Comparison of ENCODE assay signal across 23 mouse cellular contexts in genomic region chr1:126923981-126924380, GRCm38 (mm10).
DNase-seq lines count a peak whose midpoint lies in the region; ATAC-seq lines count a peak whose summit lies in the region.
"Had no signal": no experiment of that assay in that cellular context is flagged by ENCODE, and none has a peak within 500 bp of the region (broad histone marks: within the 10 kb centered on the region; RNA-seq: fewer than 3 reads in every experiment).

No protein-coding gene starts in this region.

- H3K36me3 ChIP-seq in heart, embryonic 11.5 days (ENCODE audit: control insufficient read depth, insufficient read depth, low read length) = no peaks in the 10 kb centered on the region
- no peaks in the 10 kb centered on the region for H3K36me3 ChIP-seq in midbrain, embryonic 11.5 days (ENCODE audit: control insufficient read depth, insufficient read depth, low read length)
- H3K36me3 ChIP-seq in midbrain, embryonic 13.5 days = no peaks in the 10 kb centered on the region
- H3K36me3 ChIP-seq: embryonic facial prominence, embryonic 10.5 days; embryonic facial prominence, embryonic 13.5 days; forebrain, embryonic 12.5 days; forebrain, embryonic 15.5 days; heart, embryonic 10.5 days; hindbrain, embryonic 13.5 days had no signal

- ATAC-seq in heart, embryonic 11.5 days (replicated peaks; ENCODE audit: insufficient number of reproducible peaks, low FRiP score, low TSS enrichment) = no peak
- no peak for ATAC-seq in midbrain, embryonic 11.5 days (ENCODE audit: low FRiP score)
- ATAC-seq in midbrain, embryonic 13.5 days = no peak
- ATAC-seq: CD4-positive, CD25-positive, alpha-beta regulatory T cell, adult 4 months; forebrain, embryonic 15.5 days; hindbrain, embryonic 16.5 days; inflammation-experienced regulatory T-cells, adult 6 months; intestine, embryonic 16.5 days had no signal

- WGBS in heart, embryonic 11.5 days (ENCODE audit: insufficient replicate concordance) = 82% methylated on average over 4 of the region's 4 CpGs
- WGBS in midbrain, embryonic 11.5 days = 83% methylated on average over 4 of the region's 4 CpGs
- 87% methylated on average over 4 of the region's 4 CpGs for WGBS in midbrain, embryonic 13.5 days

- DNase-seq in cerebellum, postnatal 10 days = peak; percentile 58 to 73
- DNase-seq in cerebellum, adult 11 months = no peak
- peak; percentile 63 for DNase-seq in heart, adult 11 months
- DNase-seq in midbrain, embryonic 11.5 days (ENCODE audit: low spot score, missing footprints) = peak; percentile 37
- DNase-seq: adrenal gland, adult 8-10 months; cerebellum, postnatal 36 days; embryo, embryonic 11 days; gastrocnemius, postnatal 25 days; heart, adult 2 months; kidney, adult 18-20 months had no signal

- H3K27ac ChIP-seq in heart, embryonic 11.5 days (ENCODE audit: low read depth, low read length) = no peak overlapping the region
- H3K27ac ChIP-seq in midbrain, embryonic 11.5 days (ENCODE audit: low read depth, low read length) = no peak overlapping the region
- no peak overlapping the region for H3K27ac ChIP-seq in midbrain, embryonic 13.5 days
- H3K27ac ChIP-seq: embryonic facial prominence, embryonic 10.5 days; embryonic facial prominence, embryonic 13.5 days; forebrain, embryonic 12.5 days; forebrain, embryonic 15.5 days; heart, adult 2 months; heart, embryonic 10.5 days; hindbrain, embryonic 13.5 days had no signal

- no peak overlapping the region for H3K4me2 ChIP-seq in heart, embryonic 11.5 days
- no peak overlapping the region for H3K4me2 ChIP-seq in midbrain, embryonic 11.5 days
- H3K4me2 ChIP-seq in midbrain, embryonic 13.5 days (replicated peaks) = no peak overlapping the region
- H3K4me2 ChIP-seq: embryonic facial prominence, embryonic 13.5 days; forebrain, embryonic 12.5 days; forebrain, embryonic 15.5 days; hindbrain, embryonic 13.5 days had no signal

- no peaks in the 10 kb centered on the region for H3K27me3 ChIP-seq in heart, embryonic 11.5 days (ENCODE audit: control insufficient read depth, insufficient read depth, low read length)
- no peaks in the 10 kb centered on the region for H3K27me3 ChIP-seq in midbrain, embryonic 11.5 days (ENCODE audit: control insufficient read depth, insufficient read depth, low read length)
- H3K27me3 ChIP-seq in midbrain, embryonic 13.5 days = no peaks in the 10 kb centered on the region
- H3K27me3 ChIP-seq: embryonic facial prominence, embryonic 13.5 days; forebrain, embryonic 12.5 days; forebrain, embryonic 15.5 days; hindbrain, embryonic 13.5 days had no signal

- no peaks in the 10 kb centered on the region for H3K9me3 ChIP-seq in heart, embryonic 11.5 days (replicated peaks; ENCODE audit: control insufficient read depth, low read length)
- H3K9me3 ChIP-seq in midbrain, embryonic 11.5 days (ENCODE audit: control insufficient read depth, low read length) = no peaks in the 10 kb centered on the region
- no peaks in the 10 kb centered on the region for H3K9me3 ChIP-seq in midbrain, embryonic 13.5 days
- H3K9me3 ChIP-seq: embryonic facial prominence, embryonic 10.5 days; embryonic facial prominence, embryonic 13.5 days; forebrain, embryonic 12.5 days; forebrain, embryonic 15.5 days; heart, embryonic 10.5 days; hindbrain, embryonic 13.5 days had no signal

- no peaks in the 10 kb centered on the region; the same call in 1 of the 2 replicates for H3K4me1 ChIP-seq in heart, embryonic 11.5 days (ENCODE audit: control insufficient read depth, insufficient read depth, low read length)
- peaks cover 7% of the 10 kb centered on the region for H3K4me1 ChIP-seq in midbrain, embryonic 11.5 days (ENCODE audit: control insufficient read depth, insufficient read depth, low read length)
- peaks cover 18% of the 10 kb centered on the region for H3K4me1 ChIP-seq in midbrain, embryonic 13.5 days (replicated peaks)

- H3K4me3 ChIP-seq in heart, embryonic 11.5 days (ENCODE audit: low read depth, low read length) = no peak overlapping the region
- no peak overlapping the region for H3K4me3 ChIP-seq in midbrain, embryonic 11.5 days (ENCODE audit: low read depth, low read length)
- no peak overlapping the region for H3K4me3 ChIP-seq in midbrain, embryonic 13.5 days (replicated peaks)
- H3K4me3 ChIP-seq: embryonic facial prominence, embryonic 10.5 days; embryonic facial prominence, embryonic 13.5 days; erythroblast, embryonic 14.5 days; forebrain, embryonic 12.5 days; forebrain, embryonic 15.5 days; heart, adult 2 months; heart, embryonic 10.5 days; hindbrain, embryonic 13.5 days had no signal

- no peak overlapping the region for H3K9ac ChIP-seq in heart, embryonic 11.5 days (ENCODE audit: low read depth, low read length)
- H3K9ac ChIP-seq in midbrain, embryonic 11.5 days (ENCODE audit: low read length) = no peak overlapping the region
- no peak overlapping the region for H3K9ac ChIP-seq in midbrain, embryonic 13.5 days (replicated peaks)
- H3K9ac ChIP-seq: embryonic facial prominence, embryonic 13.5 days; forebrain, embryonic 12.5 days; forebrain, embryonic 15.5 days; hindbrain, embryonic 13.5 days had no signal
